Mouse (Mus musculus) megakaryocyte, embryonic 14.5 days (primary cell): Measurements from ENCODE around the gene Xrcc4.
"Not testable (repeated sequence)": the region's sequence is repeated elsewhere in the genome, so short reads cannot be mapped to it uniquely, and the experiment has no call there.

Experiments
- FLI1 ChIP-seq: IDR thresholded peaks from 2 replicates; pipeline ENCODE4 v1.6.1; 2012; ENCODE audit warnings: low read length, inconsistent platforms, mixed read lengths
- GATA1 ChIP-seq: IDR thresholded peaks from 3 replicates; pipeline ENCODE4 v1.6.1; 2012; ENCODE audit warnings: mixed read lengths, low read length, inconsistent platforms, borderline replicate concordance

DNA sequence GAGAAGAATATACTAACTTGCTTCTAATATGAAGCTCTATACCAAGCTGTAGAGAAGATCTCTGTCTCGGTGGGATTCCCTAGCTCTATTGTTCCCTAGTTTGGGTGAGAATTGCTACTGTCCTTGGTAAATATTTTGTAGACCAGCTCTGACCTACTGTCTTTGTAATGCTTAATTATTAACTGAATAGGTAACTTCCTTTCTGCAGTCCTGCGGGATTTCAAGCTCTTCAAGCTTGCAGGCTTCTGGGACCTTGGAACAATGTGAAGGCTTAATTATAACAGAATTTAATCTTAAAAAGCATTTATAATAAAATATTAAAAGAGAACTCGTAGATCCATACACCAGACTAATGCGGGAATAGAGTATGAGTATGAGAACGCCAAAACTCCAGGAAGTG is 19.3 kb upstream of the Xrcc4 start:
- not testable (repeated sequence) for TF ChIP-seq GATA1, FLI1
